Mouse (Mus musculus) heart, embryonic 13.5 days (tissue): ENCODE results near the gene Dnah2. TPM values are rescaled to one million over a fixed set of nuclear protein-coding genes. Genes with fewer than 3 reads are reported as not detected.
A peak's percentile ranks its signal among the peaks of the same experiment; 100 is the strongest.

Experiments used
- ATAC-seq: fragments of 200-750 bp; cut with Nextera tagmentation; 2 replicates; pipeline ENCODE4 v1.8.0; 2017; ENCODE audit warnings: moderate TSS enrichment; ENCODE audit not compliant: insufficient number of reproducible peaks, low FRiP score, low TSS enrichment; ENCODE audit errors: extremely low read depth
- H3K27ac ChIP-seq: fragments of 300-500 bp; sonication (generic); replicated peaks from 2 replicates; pipeline ENCODE4 v1.5.1; 2015; ENCODE audit warnings: moderate library complexity, mild to moderate bottlenecking, inconsistent platforms
- H3K27me3 ChIP-seq: fragments of 300-500 bp; sonication (generic); replicated peaks from 2 replicates; pipeline ENCODE4 v1.6.1; 2015; ENCODE audit warnings: mild to moderate bottlenecking, inconsistent platforms
- H3K36me3 ChIP-seq: fragments of 300-500 bp; sonication (generic); 2 replicates; pipeline ENCODE4 v1.6.1; 2015; ENCODE audit warnings: mild to moderate bottlenecking, inconsistent platforms
- H3K4me1 ChIP-seq: fragments of 300-500 bp; sonication (generic); 2 replicates; pipeline ENCODE4 v1.6.1; 2015; ENCODE audit warnings: inconsistent platforms
- H3K4me2 ChIP-seq: fragments of 300-500 bp; sonication (generic); 2 replicates; pipeline ENCODE4 v1.6.1; 2015; ENCODE audit warnings: inconsistent platforms, mild to moderate bottlenecking, moderate library complexity
- H3K4me3 ChIP-seq: fragments of 300-500 bp; sonication (generic); 2 replicates; pipeline ENCODE4 v1.5.1; 2015; ENCODE audit warnings: moderate library complexity, mild to moderate bottlenecking, inconsistent platforms
- H3K9ac ChIP-seq: fragments of 300-500 bp; sonication (generic); 2 replicates; pipeline ENCODE4 v1.6.1; 2015; ENCODE audit warnings: inconsistent platforms, mild to moderate bottlenecking, moderate library complexity
- H3K9me3 ChIP-seq: fragments of 300-500 bp; sonication (generic); 2 replicates; pipeline ENCODE4 v1.6.1; 2016; ENCODE audit warnings: inconsistent platforms
- WGBS: fragments of 180-500 bp; shearing (Covaris S2); methylation state at CpG from one replicate; pipeline ENCODE4 v1.1.7; 2015; ENCODE audit warnings: mixed read lengths; 5-methylcytosine and 5-hydroxymethylcytosine counted together
- polyA plus RNA-seq: library from polyadenylated mRNA; unstranded; fragments of >200 nt; fragmentation: Nextera tagmentation; extraction: Ambion mirVana; gene quantifications from 2 replicates; pipeline ENCODE4 v1.2.1, GENCODE M21; 2015

Dnah2 gene
- polyA plus RNA-seq, 1 experiment from 2014 or later = 0.07 TPM

- Histone ChIP-seq H3K27ac (no peak overlapping the region), H3K9ac (no peak overlapping the region), H3K27me3 (no peaks in the 10 kb centered on the region), H3K9me3 (no peaks in the 10 kb centered on the region), H3K4me1 (peaks cover 23% of the 10 kb centered on the region), H3K4me3 (no peak overlapping the region), H3K4me2 (no peak overlapping the region), H3K36me3 (no peaks in the 10 kb centered on the region)
- no peak for ATAC-seq
- WGBS = 76% methylated on average over 11 of the region's 11 CpGs
Observed at GRCm38 (mm10) chr11:69499140-69499539, 49.8 kb downstream of the Dnah2 start.

- no peaks in the 10 kb centered on the region for H3K9me3 ChIP-seq
- H3K4me2 ChIP-seq = no peak overlapping the region
- no peak overlapping the region for H3K9ac ChIP-seq
- H3K27ac ChIP-seq = no peak overlapping the region
- no peak for ATAC-seq
- H3K36me3 ChIP-seq = no peaks in the 10 kb centered on the region
- H3K27me3 ChIP-seq = no peaks in the 10 kb centered on the region; the same call in 1 of the 2 replicates
- 65% methylated on average over 7 of the region's 7 CpGs for WGBS
- H3K4me3 ChIP-seq = no peak overlapping the region
- H3K4me1 ChIP-seq = no peaks in the 10 kb centered on the region
Observed at GRCm38 (mm10) chr11:69491711-69492110, 57.2 kb downstream of the Dnah2 start.

GRCm38 (mm10) chr11:69490898-69491297 is 58.0 kb downstream of the Dnah2 start:
- Histone ChIP-seq H3K4me2 (no peak overlapping the region), H3K4me1 (no peaks in the 10 kb centered on the region), H3K9ac (no peak overlapping the region), H3K27me3 (no peaks in the 10 kb centered on the region; the same call in 1 of the 2 replicates), H3K36me3 (no peaks in the 10 kb centered on the region), H3K27ac (no peak overlapping the region), H3K9me3 (no peaks in the 10 kb centered on the region), H3K4me3 (no peak overlapping the region)
- 49% methylated on average over 2 of the region's 2 CpGs for WGBS
- ATAC-seq = no peak

DNA sequence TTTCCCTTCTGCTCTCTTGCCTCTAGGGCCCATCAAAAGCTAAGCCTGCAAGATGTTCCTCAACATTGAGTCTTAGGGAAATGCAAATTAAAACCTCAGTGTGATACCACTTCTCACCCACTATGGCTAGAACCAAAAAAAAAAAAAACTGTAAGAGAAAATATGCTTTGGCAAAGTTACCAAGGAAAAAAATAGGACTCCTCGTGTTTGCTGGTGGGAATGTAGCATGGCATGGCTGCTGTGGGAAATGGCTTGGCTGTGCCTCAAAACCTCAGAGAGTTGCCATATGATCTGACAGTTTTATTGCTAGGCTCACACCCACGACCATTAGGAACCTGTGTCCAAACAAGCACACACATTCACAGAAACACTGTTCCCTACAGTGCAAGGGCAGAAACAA is 61.4 kb downstream of the Dnah2 start:
- 83% methylated on average over 2 of the region's 2 CpGs for WGBS
- Histone ChIP-seq H3K4me1 (no peaks in the 10 kb centered on the region), H3K4me3 (no peak overlapping the region), H3K27ac (no peak overlapping the region), H3K27me3 (no peaks in the 10 kb centered on the region; the same call in 1 of the 2 replicates), H3K9ac (no peak overlapping the region), H3K36me3 (no peaks in the 10 kb centered on the region), H3K9me3 (no peaks in the 10 kb centered on the region), H3K4me2 (no peak overlapping the region)
- no peak for ATAC-seq

DNA sequence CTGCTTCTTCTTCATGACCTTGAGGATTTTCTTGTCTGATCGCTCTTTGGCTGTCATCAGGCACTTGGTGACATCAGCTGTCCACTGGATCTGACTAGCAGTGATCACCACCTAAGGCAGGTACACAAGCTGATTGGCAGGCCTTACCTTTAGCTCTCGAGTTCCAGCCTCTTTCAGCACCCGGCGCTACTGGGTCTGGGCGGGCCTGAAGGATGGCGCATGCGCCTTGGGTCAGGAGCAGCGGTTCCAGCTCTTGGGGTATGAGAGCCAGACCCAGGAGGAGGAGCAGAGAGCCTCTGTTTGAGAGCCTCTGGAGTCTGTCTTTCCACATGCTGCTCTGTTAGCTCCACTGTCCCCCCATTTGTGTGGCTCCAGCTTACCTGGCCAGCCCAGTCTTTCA is 71.3 kb downstream of the Dnah2 start:
- Histone ChIP-seq H3K27me3 (peaks cover 4% of the 10 kb centered on the region; the same call in 1 of the 2 replicates), H3K27ac (no peak overlapping the region), H3K4me3 (no peak overlapping the region), H3K9me3 (no peaks in the 10 kb centered on the region), H3K9ac (no peak overlapping the region), H3K4me2 (no peak overlapping the region), H3K4me1 (peaks cover 15% of the 10 kb centered on the region), H3K36me3 (no peaks in the 10 kb centered on the region)
- ATAC-seq = no peak
- WGBS = 67% methylated on average over 8 of the region's 8 CpGs

- H3K4me2 ChIP-seq = no peak overlapping the region
- no peak overlapping the region for H3K27ac ChIP-seq
- no peak for ATAC-seq
- no peak overlapping the region for H3K4me3 ChIP-seq
- peaks cover 4% of the 10 kb centered on the region; the same call in 1 of the 2 replicates for H3K27me3 ChIP-seq
- no peaks in the 10 kb centered on the region for H3K9me3 ChIP-seq
- WGBS = 87% methylated on average over 10 of the region's 10 CpGs
- H3K9ac ChIP-seq = no peak overlapping the region
- peaks cover 17% of the 10 kb centered on the region for H3K4me1 ChIP-seq
- H3K36me3 ChIP-seq = no peaks in the 10 kb centered on the region
Observed at GRCm38 (mm10) chr11:69476802-69477201, 72.1 kb downstream of the Dnah2 start.

DNA sequence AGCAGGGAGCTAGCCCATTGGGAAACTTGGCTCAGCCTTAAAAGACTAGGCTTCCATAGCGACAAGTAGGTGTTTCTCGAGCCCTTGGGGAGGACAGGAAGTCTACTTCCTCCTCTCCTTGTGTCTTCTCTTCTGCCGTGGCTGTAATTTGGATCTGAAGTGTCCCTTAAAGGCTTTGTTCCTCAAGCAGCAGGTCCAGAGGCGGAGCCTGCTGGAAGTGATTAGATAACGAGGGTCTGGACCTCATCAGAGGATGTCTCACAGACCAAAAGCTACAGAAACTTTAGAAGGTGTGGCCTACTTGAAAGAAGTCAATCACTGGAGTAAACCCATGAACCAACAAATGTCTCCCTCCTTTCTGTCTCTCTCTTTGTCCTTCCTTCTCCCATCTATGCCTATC is 74.2 kb downstream of the Dnah2 start:
- Histone ChIP-seq H3K36me3 (no peaks in the 10 kb centered on the region), H3K9me3 (no peaks in the 10 kb centered on the region), H3K9ac (no peak overlapping the region), H3K4me3 (no peak overlapping the region), H3K27ac (no peak overlapping the region), H3K4me1 (peaks cover 22% of the 10 kb centered on the region), H3K27me3 (peaks cover 4% of the 10 kb centered on the region; the same call in 1 of the 2 replicates), H3K4me2 (no peak overlapping the region)
- no peak for ATAC-seq
- 13% methylated on average over 5 of the region's 5 CpGs for WGBS

DNA sequence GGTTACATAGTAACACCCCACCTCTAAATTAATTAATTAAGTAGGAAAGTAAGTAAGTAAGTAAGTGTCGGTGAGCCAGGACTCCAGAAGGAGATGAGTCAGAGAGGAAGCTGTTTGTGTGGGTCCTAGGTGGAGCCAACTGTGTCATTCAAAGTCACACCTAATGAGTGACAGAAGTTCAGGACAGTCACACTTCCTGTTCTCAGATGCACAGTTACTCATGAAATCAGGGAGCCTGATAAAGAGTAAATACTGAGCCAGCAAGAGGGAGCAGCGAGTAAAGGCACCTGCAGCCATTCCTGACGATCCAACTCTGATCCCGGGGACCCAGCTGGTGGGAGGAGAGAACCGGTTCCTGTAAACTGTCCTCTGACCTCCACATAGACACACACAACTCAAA is 76.2 kb downstream of the Dnah2 start:
- ATAC-seq = no peak

GRCm38 (mm10) chr11:69471491-69471890 is 77.4 kb downstream of the Dnah2 start:
- Histone ChIP-seq H3K27ac (no peak overlapping the region), H3K4me2 (no peak overlapping the region), H3K9ac (no peak overlapping the region), H3K9me3 (no peaks in the 10 kb centered on the region), H3K27me3 (peaks cover 10% of the 10 kb centered on the region; the same call in 1 of the 2 replicates), H3K4me1 (peaks cover 22% of the 10 kb centered on the region), H3K36me3 (no peaks in the 10 kb centered on the region), H3K4me3 (no peak overlapping the region)
- WGBS = 8% methylated on average over 8 of the region's 8 CpGs
- no peak for ATAC-seq

More for the DNA sequence above, 76.2 kb downstream of the Dnah2 start:
- Histone ChIP-seq H3K9me3 (no peaks in the 10 kb centered on the region), H3K9ac (no peak overlapping the region), H3K27ac (no peak overlapping the region), H3K4me2 (no peak overlapping the region), H3K36me3 (no peaks in the 10 kb centered on the region), H3K4me3 (no peak overlapping the region), H3K27me3 (peaks cover 10% of the 10 kb centered on the region; the same call in 1 of the 2 replicates), H3K4me1 (peaks cover 22% of the 10 kb centered on the region)
- 57% methylated on average over 5 of the region's 5 CpGs for WGBS

DNA sequence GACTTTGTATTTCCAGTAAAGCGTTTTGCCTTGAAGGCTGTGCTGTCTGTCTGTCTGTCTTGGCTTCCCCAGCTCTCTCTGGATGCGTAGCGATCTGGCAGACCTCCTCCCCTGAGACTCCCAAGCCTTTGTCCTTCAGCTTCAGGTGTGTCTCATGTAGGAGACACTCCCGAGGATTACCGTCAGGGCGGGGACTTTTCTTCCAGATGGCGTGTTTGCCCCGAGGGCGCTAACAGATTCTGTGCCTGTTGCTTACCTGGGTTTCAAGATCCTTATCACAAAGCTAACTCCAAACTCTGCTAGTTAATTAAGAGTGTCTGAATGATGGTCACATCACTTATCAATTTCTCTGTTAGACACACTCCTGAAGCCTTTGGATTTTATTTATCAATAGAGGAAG is 79.6 kb downstream of the Dnah2 start:
- Histone ChIP-seq H3K4me2 (no peak overlapping the region), H3K36me3 (no peaks in the 10 kb centered on the region), H3K4me3 (no peak overlapping the region), H3K27me3 (peaks cover 10% of the 10 kb centered on the region; the same call in 1 of the 2 replicates), H3K4me1 (peaks cover 9% of the 10 kb centered on the region), H3K9ac (no peak overlapping the region), H3K9me3 (no peaks in the 10 kb centered on the region), H3K27ac (no peak overlapping the region)
- WGBS = 69% methylated on average over 9 of the region's 9 CpGs
- ATAC-seq = no peak

DNA sequence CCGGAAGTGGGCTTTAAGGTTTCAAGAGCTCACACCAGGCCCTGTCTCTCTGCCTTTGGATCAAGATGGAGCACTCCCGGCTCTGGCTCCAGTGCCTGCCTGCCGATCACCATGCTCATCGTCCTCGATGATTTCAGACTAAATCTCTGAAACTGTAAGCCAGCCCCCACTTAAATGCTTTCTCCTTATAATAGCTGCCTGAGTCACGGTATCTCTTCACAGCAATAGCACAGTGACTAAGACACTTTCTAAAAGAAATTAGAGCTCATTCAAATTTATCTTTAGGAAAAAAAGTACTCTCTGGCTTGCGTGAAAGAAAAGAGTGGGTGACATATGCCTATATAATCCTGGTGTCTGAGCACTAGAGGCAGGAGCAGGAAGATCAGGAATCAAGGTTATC is 84.9 kb downstream of the Dnah2 start:
- no peak overlapping the region for H3K4me2 ChIP-seq
- no peak overlapping the region for H3K4me3 ChIP-seq
- H3K27ac ChIP-seq = no peak overlapping the region
- H3K27me3 ChIP-seq = peaks cover 7% of the 10 kb centered on the region; the same call in 1 of the 2 replicates
- peaks cover 15% of the 10 kb centered on the region for H3K4me1 ChIP-seq
- 92% methylated on average over 7 of the region's 7 CpGs for WGBS
- H3K9me3 ChIP-seq = no peaks in the 10 kb centered on the region
- no peak overlapping the region for H3K9ac ChIP-seq
- H3K36me3 ChIP-seq = no peaks in the 10 kb centered on the region
- no peak for ATAC-seq

DNA sequence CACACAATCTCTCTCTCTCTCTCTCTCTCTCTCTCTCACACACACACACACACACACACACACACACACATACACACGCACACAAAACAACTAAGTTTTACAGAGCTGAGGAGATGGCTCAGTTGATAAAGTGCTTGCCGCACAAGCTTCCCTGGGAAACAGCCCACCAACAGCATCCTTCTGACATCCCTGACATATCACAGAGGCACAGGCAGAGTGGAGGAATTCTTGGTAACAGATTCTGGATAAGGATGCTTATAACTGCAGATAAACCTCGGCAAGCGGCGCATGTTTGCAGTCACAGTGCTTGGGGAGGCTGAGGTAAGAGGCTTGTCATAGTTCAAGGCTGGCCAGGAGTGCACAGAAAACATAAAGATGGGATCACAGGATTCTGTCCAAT is 87.3 kb downstream of the Dnah2 start:
- Histone ChIP-seq H3K4me1 (peaks cover 27% of the 10 kb centered on the region), H3K9me3 (no peaks in the 10 kb centered on the region), H3K27ac (peak overlapping the region; percentile 48), H3K4me3 (no peak overlapping the region), H3K36me3 (no peaks in the 10 kb centered on the region), H3K27me3 (no peaks in the 10 kb centered on the region; the same call in 1 of the 2 replicates), H3K9ac (peak overlapping the region; percentile 47; the same call in 1 of the 2 replicates), H3K4me2 (0 out of 2 replicates have a peak overlapping the region, but pooled peaks have one; percentile 18)
- WGBS = 8% methylated on average over 5 of the region's 5 CpGs
- no peak for ATAC-seq
